ENCODE assay signal across 10 mouse cellular contexts in the genomic region with DNA sequence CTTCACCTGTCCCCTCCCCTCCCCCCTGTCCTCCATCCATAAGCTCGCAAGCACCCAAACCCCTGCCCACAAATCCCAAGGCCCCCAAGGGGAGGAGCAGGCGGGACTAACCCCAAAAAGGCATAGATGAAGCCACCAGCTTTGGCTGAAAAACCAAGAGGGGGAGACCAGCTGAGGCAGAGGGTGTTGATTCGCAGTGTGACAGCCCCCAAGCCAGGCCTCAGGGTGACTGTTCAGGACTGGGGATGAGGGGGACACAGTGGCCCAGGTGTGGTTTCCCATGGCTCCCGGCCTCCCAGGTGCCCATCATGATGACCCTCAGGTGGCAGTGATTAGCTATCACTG. TPM values are rescaled to one million over a fixed set of nuclear protein-coding genes. Genes with fewer than 3 reads are reported as not detected.
DNase-seq lines count a peak whose midpoint lies in the region; ATAC-seq and TF ChIP-seq lines count a peak whose summit lies in the region.
"Had no signal": no experiment of that assay in that cellular context is flagged by ENCODE, and none has a peak within 500 bp of the region (broad histone marks: within the 10 kb centered on the region; RNA-seq: fewer than 3 reads in every experiment).

No protein-coding gene starts in this region.

- H3K9me3 ChIP-seq in heart, postnatal 0 days (replicated peaks; ENCODE audit: control insufficient read depth, low read length): no peaks in the 10 kb centered on the region
- no peaks in the 10 kb centered on the region for H3K9me3 ChIP-seq in lung, embryonic 15.5 days
- no peaks in the 10 kb centered on the region for H3K9me3 ChIP-seq in neural tube, embryonic 14.5 days (ENCODE audit: control insufficient read depth, low read length)
- H3K9me3 ChIP-seq in intestine, embryonic 15.5 days: no peaks in the 10 kb centered on the region
- H3K9me3 ChIP-seq: limb, embryonic 12.5 days; midbrain, embryonic 15.5 days had no signal

- peaks cover 15% of the 10 kb centered on the region; the same call in 1 of the 2 replicates for H3K4me1 ChIP-seq in heart, postnatal 0 days (ENCODE audit: control insufficient read depth, insufficient read depth)
- peaks cover 17% of the 10 kb centered on the region for H3K4me1 ChIP-seq in lung, embryonic 15.5 days
- no peaks in the 10 kb centered on the region; the same call in 1 of the 2 replicates for H3K4me1 ChIP-seq in cortical plate, adult 2 months (ENCODE audit: control insufficient read depth, insufficient read depth, low read length)
- H3K4me1 ChIP-seq in neural tube, embryonic 14.5 days (ENCODE audit: control insufficient read depth, insufficient read depth, low read length): peaks cover 6% of the 10 kb centered on the region; the same call in 1 of the 2 replicates
- 0 out of 2 replicates have a peak, but pooled peaks cover 5% of the 10 kb centered on the region for H3K4me1 ChIP-seq in intestine, embryonic 15.5 days (replicated peaks)
- H3K4me1 ChIP-seq: limb, embryonic 12.5 days had no signal

- WGBS in heart, postnatal 0 days: 74% methylated on average over 4 of the region's 4 CpGs
- WGBS in lung, embryonic 15.5 days: 79% methylated on average over 4 of the region's 4 CpGs
- WGBS in neural tube, embryonic 14.5 days: 85% methylated on average over 3 of the region's 4 CpGs
- 79% methylated on average over 4 of the region's 4 CpGs for WGBS in intestine, embryonic 15.5 days

- intact Hi-C loops in heart, postnatal 10 days (cut with DNase I): loop anchor here (2.0 kb wide), 1 partner anchor 67 kb away; a partner anchor contains a TSS
- intact Hi-C loops in gastrocnemius, postnatal 14 days (cut with DNase I; ENCODE audit: low total_unique reads): no loop called here

- no peak for DNase-seq in heart, postnatal 0 days (ENCODE audit: low spot score)
- DNase-seq in heart, postnatal 10 days: no peak
- DNase-seq in lung, postnatal 14 days: no peak
- no peak for DNase-seq in gastrocnemius, postnatal 14 days

- no peak for TF ChIP-seq CTCF in heart, postnatal 0 days (IDR thresholded peaks at IDR 0.05; ENCODE audit: low read depth)
- no peak for TF ChIP-seq CTCF in cortical plate, adult 2 months (IDR thresholded peaks at IDR 0.05; ENCODE audit: extremely low read depth, insufficient read depth, low read length)

- H3K4me2 ChIP-seq in heart, postnatal 0 days (ENCODE audit: low read depth, low read length): no peak overlapping the region; the same call in 1 of the 2 replicates
- H3K4me2 ChIP-seq in lung, embryonic 15.5 days: no peak overlapping the region
- H3K4me2 ChIP-seq in neural tube, embryonic 14.5 days (ENCODE audit: low read depth, low read length): no peak overlapping the region
- H3K4me2 ChIP-seq in intestine, embryonic 15.5 days (replicated peaks): no peak overlapping the region
- H3K4me2 ChIP-seq: limb, embryonic 12.5 days; midbrain, embryonic 15.5 days had no signal

- peaks cover 97% of the 10 kb centered on the region for H3K36me3 ChIP-seq in heart, postnatal 0 days (replicated peaks; ENCODE audit: control insufficient read depth, insufficient read depth, low read length)
- peaks cover 92% of the 10 kb centered on the region for H3K36me3 ChIP-seq in lung, embryonic 15.5 days
- peaks cover 60% of the 10 kb centered on the region for H3K36me3 ChIP-seq in neural tube, embryonic 14.5 days (ENCODE audit: control insufficient read depth, insufficient read depth, low read length)
- peaks cover 50% of the 10 kb centered on the region for H3K36me3 ChIP-seq in intestine, embryonic 15.5 days

- H3K27me3 ChIP-seq in heart, postnatal 0 days (ENCODE audit: control insufficient read depth, insufficient read depth, low read length): no peaks in the 10 kb centered on the region
- no peaks in the 10 kb centered on the region for H3K27me3 ChIP-seq in lung, embryonic 15.5 days
- no peaks in the 10 kb centered on the region for H3K27me3 ChIP-seq in neural tube, embryonic 14.5 days (ENCODE audit: control insufficient read depth, insufficient read depth, low read length)
- H3K27me3 ChIP-seq in intestine, embryonic 15.5 days (replicated peaks): no peaks in the 10 kb centered on the region
- H3K27me3 ChIP-seq: limb, embryonic 12.5 days; midbrain, embryonic 15.5 days had no signal

- no peak overlapping the region for H3K9ac ChIP-seq in heart, postnatal 0 days (replicated peaks; ENCODE audit: low read depth, low read length)
- H3K9ac ChIP-seq in lung, embryonic 15.5 days: no peak overlapping the region
- H3K9ac ChIP-seq in neural tube, embryonic 14.5 days (replicated peaks; ENCODE audit: low read depth, low read length): no peak overlapping the region
- H3K9ac ChIP-seq in intestine, embryonic 15.5 days: no peak overlapping the region
- H3K9ac ChIP-seq: limb, embryonic 12.5 days; midbrain, embryonic 15.5 days had no signal

- ATAC-seq in heart, postnatal 0 days (ENCODE audit: insufficient read depth, low read depth): no peak
- no peak for ATAC-seq in lung, embryonic 15.5 days (ENCODE audit: borderline replicate concordance, extremely low read depth, low FRiP score, low TSS enrichment)
- 0 out of 2 replicates have a peak, but pooled peaks have one; percentile 2 for ATAC-seq in neural tube, embryonic 14.5 days (ENCODE audit: low read depth)
- ATAC-seq in intestine, embryonic 15.5 days: no peak
- ATAC-seq: midbrain, embryonic 15.5 days had no signal

- no peak for TF ChIP-seq POLR2A in cortical plate, adult 2 months (IDR thresholded peaks at IDR 0.05; ENCODE audit: extremely low read depth, insufficient read depth, low read length)

- peak overlapping the region; percentile 54 for H3K27ac ChIP-seq in heart, postnatal 0 days (ENCODE audit: low read depth)
- 0 out of 2 replicates have a peak overlapping the region, but pooled peaks have one; percentile 21 for H3K27ac ChIP-seq in lung, embryonic 15.5 days
- 0 out of 2 replicates have a peak overlapping the region, but pooled peaks have one; percentile 12 for H3K27ac ChIP-seq in cortical plate, adult 2 months (ENCODE audit: insufficient read depth, low read length)
- H3K27ac ChIP-seq in neural tube, embryonic 14.5 days (ENCODE audit: low read depth, low read length): 0 out of 2 replicates have a peak overlapping the region, but pooled peaks have one; percentile 12
- H3K27ac ChIP-seq in intestine, embryonic 15.5 days: no peak overlapping the region
- H3K27ac ChIP-seq: limb, embryonic 12.5 days had no signal

- no peak overlapping the region for H3K4me3 ChIP-seq in heart, postnatal 0 days (ENCODE audit: low read depth, low read length)
- no peak overlapping the region for H3K4me3 ChIP-seq in lung, embryonic 15.5 days
- no peak overlapping the region for H3K4me3 ChIP-seq in cortical plate, adult 2 months (ENCODE audit: insufficient read depth, low read length)
- no peak overlapping the region for H3K4me3 ChIP-seq in neural tube, embryonic 14.5 days (ENCODE audit: low read depth, low read length)
- H3K4me3 ChIP-seq in intestine, embryonic 15.5 days (replicated peaks): no peak overlapping the region
- H3K4me3 ChIP-seq: limb, embryonic 12.5 days; midbrain, embryonic 15.5 days had no signal

- TF ChIP-seq EP300 in heart, postnatal 0 days (IDR thresholded peaks at IDR 0.05; ENCODE audit: low read depth): no peak

RNA-seq across cellular contexts. Expression of a gene that starts 23.4 kb away (rescaled TPM):
- total RNA-seq in heart, postnatal 0 days (2014; rRNA removed; ENCODE audit: low replicate concordance): 3,422 and 3,660 TPM in 2 replicates
- polyA plus RNA-seq in heart, postnatal 0 days (2015; fragmentation: Nextera tagmentation; extraction: Ambion mirVana): 2,757 and 2,826 TPM in 2 replicates
- total RNA-seq in heart, postnatal 10 days (2021): 1,000 to 10,000 TPM; 1,610 to 1,731 TPM
- 690 and 692 TPM in 2 replicates for polyA plus RNA-seq in lung, embryonic 15.5 days (2015; fragmentation: Nextera tagmentation; extraction: Ambion mirVana)
- 92.7 and 95.0 TPM in 2 replicates for polyA plus RNA-seq in cortical plate, adult 2 months (2012; rRNA removed)
- polyA plus RNA-seq in neural tube, embryonic 14.5 days (2014; fragmentation: Nextera tagmentation; extraction: Ambion mirVana): 189 and 215 TPM in 2 replicates
- 100 to 1,000 TPM; 179 to 214 TPM for total RNA-seq in gastrocnemius, postnatal 14 days (2021)
- 520 and 568 TPM in 2 replicates for polyA plus RNA-seq in intestine, embryonic 15.5 days (2015; fragmentation: Nextera tagmentation; extraction: Ambion mirVana)
